Mouse (Mus musculus) cerebellum, adult 18-20 months (tissue): Measurements from ENCODE around the gene Mast1.

Source experiments
- DNase-seq, 2 experiments: peaks; one replicate each; pipeline ENCODE4 v3.0.0; 2021

Gene Mast1

DNA sequence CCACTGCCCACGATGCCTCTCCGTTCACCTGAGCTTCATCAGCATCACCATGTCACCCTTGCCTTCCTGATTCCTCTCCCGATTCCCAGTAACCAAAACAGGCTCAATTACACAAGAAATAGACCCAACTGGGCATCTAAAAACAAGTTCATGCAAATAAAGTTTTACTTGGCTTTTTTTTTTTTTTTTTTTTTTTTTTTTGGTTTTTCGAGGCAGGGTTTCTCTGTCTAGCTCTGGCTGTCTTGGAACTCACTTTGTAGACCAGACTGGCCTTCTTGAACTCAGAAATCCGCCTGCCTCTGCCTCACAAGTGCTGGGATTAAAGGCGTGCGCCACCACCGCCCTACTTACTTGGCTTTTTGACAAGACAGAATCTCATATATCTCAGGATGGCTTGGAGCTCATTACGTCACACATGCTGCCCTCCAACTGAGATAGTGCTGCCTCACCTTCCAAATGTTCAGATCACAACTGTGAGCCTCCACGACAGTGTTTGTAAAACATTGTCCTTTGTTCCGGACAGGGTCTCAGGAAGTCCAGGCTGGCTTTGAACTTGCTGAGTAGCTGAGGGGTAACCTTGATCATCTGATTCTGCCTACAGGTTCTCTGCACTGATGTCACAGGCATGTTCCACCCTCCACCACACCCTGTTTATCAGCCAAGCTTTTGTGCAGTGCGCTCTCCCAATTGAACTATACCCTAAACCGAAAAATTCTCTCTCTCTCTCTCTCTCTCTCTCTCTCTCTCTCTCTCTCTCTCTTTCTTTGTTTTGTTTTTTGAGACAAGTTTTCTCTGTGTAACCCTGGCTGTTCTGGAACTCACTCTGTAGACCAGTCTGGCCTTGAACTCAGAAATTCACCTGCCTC lies 694 bp upstream of the Mast1 start:
- no peak for DNase-seq

DNA sequence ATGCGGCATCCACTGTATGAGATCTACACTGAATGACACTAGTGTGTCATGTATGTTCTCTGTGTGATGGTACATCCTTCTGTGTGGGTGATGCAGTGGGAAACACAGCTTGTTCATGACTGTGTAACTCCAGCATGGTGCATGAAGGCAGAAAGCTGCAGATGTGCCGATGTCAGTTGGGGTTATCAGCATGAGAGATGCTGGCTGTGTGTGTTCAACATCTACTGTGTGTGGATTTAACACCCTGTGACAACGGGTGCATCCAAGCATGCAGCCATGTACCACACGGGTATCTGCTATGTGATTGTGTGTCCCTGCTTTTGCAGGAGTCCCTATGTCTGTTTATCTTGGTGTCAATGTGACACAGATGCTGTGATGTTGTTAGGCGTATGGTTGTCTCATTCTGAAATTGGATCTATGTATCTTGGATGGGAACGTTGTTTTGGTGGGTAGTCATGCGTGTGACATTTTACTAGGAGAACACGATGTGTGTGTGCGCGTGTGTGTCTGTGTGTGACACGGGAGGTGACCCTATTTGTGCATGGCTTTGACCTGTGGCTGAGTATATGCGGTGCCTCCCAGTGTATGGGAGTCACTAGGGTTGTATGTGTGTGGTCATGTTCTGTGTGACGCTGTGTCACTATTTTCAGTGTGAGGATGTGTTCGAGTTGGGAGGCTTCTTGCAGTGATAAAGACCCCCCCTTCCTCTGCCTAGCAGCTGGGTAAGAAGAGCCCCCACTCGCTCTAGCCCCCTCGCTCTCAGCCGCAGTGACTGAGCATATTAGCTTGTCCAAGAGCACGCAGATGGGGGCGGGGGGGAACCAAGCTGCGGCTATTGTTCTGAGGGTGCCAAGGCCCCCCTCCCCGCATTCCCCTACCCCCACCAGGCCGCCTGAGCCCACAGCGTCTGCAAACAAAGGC lies 858 bp downstream of the Mast1 start:
- DNase-seq = peak in 1 of 2 experiments; percentile 51

DNA sequence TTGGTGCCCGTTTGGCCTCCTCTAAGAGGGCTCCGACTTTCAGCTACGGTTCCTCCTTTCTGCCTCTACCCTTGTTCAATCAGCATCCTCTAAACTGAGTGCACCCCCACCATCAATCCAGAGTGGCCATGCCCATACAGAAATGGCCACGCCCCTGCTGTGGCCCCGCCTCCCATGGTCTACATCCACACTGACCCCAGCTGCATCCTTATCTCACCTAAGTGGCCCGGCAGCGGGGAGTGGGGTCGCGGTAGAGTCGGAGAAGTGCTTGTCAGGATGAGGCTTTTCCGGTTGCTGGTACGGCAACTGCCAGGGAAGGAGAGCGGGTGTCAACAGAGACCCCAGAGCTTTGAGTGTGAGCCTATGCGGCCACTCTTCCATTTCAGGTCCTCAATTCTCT lies 1.7 kb downstream of the Mast1 start:
- peak; percentile 60 to 66 for DNase-seq

DNA sequence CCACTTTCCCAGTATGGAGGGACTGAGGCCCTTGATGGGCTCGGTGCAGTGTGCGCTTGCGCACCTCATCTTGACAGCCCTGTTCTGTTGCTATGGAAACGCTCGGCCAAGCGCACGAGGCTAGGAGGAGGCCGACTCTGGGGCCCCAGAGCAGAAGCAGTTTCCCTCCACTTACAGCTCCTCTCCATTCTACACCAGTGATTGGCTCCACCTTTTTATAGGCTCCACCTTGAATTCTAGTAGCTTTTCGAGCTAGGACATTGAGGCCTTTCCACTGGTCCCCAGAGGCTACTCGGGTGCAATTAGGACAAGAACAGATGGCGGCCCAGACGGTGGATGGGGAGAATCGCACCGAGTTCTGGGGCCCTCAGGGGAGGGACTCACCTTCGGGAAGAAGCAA lies 2.3 kb downstream of the Mast1 start:
- peak; percentile 84 to 90 for DNase-seq

DNA sequence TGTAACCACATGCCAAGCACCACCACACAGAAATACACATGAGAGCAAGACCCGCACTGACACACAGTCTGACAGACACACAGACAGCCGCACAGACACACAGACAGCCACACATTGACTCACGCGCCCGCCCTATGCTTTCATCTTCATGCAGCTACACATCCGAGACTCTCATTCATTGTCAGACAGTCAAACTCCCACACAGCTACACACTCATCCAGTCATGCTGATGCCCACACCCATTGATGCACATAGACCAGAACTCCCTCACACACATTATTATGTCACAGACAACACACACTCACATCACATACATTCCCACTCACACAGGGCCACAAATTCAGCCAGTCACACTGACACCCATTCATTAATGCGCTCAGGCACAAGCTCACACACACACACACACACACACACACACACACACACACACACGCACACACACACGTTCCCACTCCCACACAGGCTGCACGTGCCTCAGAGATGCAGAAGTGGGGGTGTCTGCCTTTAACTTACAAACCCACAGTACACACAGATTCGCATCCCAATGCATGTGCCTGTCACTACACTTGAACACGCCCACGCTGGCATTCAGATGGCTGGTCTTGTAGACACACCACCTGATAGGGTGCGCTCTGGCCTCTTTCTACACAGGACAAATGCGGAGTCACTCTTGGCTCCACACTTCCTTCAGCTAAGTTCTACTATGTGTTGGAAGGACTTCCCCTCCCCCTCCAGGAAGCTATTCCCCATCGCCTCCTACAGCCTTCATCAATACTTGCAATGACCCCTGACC lies 3.2 kb downstream of the Mast1 start:
- DNase-seq = no peak

DNA sequence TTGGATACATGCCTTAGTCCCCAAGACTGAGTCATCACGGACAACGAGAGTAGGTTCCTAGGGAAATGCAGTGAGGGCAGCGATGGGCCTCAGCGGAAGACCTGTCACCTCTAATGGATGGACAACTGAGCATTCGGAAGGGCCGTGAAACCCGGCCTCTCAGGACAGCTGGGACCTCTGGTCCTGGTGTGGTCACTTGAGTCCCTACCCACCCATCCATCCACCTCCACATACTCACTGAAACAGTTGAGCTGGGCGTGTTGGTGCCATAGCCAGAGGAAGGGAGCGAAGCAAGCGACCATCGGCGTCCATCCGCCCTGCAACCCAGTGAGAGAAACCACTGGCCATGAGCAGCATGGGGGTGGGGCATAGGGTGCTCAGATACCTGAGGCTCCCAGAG lies 6.6 kb downstream of the Mast1 start:
- no peak for DNase-seq

DNA sequence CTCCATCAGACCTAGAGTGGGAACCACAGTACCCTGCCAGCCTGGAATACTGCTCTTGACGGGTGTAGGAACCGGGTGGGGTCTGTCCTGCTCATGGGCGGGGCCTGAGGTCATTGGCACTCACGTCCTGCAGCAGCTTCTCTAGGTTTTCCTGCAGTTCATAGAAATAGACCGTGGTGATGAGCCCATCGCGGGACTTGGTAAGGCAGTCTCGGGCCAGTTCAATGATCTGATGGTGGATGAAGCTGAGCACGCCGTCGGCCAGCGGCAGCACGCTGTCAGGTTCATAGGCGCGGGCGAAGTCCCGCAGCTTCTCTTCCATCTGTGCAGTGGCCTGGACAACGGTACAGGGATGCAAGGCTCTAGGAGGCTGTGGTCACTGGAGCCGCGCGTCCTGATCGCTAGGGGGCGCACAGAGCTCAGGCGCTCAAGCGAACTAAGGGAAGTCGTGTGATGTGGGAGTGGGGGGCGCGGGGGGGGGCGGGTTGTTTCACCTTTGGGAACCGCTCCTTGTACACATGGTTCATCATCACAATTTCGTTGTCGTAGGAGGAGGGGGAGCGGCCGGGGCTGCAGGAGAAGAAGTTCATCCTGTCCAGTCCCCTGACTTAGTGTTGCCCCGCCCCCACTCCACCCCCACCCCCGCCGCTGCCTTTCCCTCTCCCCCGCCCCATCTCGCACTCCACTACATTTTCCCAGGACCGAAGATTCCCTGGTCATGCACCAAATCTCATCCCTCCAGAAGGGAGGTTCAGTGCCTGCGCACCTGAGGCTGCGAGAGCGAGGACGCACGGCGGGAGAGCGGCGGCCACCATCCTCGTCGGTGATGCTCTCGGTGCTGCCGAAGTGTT lies 8.5 kb downstream of the Mast1 start:
- DNase-seq = peak; percentile 86 to 88

DNA sequence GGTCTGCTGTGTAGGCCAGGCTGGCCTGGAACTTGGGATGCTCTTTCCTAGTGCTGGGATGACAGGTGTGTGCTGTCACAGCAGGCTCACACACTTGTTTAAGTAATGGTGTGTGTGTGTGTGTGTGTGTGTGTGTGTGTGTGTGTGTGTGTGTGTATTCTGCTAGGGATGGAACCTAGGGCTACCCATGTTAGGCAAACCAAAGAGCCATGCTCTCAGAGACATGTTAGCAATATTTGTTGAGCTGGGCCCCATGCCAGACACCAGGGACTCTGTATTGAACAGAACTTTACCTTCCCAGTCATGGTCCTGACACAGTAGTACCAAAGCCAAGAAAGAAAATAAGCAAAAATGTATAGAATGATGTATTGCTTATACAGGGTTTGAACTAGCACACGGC lies 9.6 kb downstream of the Mast1 start:
- no peak for DNase-seq

DNA sequence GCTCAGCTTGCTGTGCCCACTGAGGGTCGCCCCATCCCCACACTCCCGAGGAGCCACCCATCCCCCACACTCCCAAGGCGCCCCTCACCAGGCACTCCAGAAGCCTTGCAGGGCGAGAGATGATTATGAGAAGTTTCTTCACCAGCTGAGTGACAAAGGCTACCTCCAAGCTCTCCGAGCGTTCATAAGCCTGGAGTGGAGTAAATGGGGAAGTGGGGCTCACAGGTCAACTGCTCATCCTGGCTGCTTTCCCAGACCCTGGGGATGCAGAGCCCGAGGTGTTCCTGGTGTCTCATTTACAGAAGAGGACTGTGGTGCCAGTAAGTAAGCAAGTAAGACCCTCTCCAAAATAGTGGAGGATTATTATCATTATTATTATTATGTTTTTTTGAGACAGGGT lies 11.6 kb downstream of the Mast1 start:
- no peak for DNase-seq

DNA sequence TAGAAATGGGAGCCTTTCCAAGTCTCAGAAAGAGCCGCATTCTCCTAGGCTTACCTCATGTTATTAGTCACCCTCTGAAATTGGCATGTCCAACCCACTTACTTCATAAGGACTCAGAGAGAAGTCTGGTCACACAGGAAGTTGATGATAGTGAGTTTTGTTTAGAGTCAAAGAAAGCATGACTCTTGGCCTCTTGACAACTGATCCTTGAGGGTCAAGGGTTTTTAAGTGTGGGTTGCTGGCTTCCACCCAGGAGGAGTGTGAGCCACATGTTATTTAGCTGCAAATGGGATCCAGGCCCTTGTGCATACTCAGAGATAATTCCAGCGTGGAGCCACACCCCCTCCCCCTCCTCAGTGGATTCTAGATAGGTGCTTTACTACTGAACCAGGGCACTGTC lies 15.6 kb downstream of the Mast1 start:
- DNase-seq = no peak

DNA sequence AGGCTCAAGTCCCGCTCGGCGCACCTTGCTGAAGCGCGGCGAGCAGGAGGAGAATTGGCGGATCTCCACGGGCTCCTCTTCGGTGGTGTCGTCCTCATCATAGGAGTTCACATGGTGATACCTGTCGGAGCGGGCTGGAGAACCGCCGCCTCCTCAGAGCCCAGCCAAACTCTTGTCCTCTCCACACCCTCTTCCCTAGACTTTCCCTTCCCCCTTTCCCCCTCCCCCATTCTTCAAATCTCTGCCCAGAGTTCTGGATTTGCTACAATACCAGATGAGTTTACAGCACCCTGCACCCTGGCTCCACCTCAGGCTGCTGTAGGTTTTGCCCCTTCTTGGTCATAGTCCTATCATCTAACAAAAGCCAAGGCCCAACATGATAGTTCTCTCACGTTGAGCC lies 18.5 kb downstream of the Mast1 start:
- no peak for DNase-seq

DNA sequence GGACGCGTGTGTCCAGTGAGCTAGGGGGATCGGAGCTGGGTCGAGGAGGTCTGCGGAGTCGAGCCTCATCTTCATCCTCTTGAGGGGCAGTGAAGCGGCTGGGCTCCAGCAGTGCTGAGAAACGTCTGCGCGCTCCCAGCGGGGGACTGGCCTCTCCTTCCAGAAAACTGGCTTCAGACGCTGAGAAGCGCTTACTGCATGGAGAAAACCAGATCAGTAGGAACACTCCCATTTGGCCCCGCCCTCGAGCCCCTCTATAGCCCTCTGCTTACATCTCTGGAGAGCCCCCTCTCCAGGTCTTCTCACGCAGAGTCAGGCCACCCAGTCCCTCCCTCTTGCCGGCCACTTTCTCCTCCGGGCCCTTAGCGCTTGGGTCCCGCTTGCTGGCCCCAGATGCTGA lies 19.4 kb downstream of the Mast1 start:
- no peak for DNase-seq

DNA sequence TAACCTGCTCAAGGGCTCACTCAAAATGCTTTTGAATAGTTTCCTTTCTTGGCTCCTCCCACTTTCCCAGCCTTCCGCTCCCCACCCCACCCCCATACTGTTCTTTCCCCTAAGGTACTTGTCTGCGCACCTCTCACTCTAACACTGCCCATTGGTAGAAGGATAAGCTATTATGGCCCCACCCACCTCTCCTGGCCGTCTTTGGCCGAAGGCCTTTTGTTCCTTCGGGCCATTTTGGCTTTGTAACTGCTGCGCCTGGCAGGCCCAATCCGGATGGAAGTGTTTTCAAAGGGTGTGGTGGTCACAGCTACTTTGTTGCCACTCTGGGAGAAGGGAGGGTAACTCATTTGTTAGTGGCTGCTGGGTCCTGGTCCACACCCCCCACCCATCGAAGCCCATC lies 21.9 kb downstream of the Mast1 start:
- DNase-seq = no peak

DNA sequence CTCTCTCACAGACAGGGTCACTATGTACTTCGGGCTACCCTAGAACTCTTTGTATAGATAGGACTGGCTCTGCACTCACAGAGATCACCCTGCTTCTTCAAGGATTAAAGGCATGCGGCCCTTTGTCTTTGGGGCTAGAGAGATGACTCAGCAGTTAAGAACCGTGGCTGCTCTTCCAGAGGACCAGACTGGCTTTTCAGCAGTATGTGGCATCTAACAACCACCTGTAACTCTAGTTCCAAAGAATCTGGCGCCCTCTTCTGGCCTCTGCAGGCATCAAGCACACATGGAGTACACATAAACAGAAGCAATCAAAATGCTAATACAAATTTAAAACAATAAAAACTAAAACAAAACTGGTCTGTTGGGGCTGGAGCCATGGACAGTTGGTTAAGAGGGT lies 23.2 kb downstream of the Mast1 start:
- no peak for DNase-seq

DNA sequence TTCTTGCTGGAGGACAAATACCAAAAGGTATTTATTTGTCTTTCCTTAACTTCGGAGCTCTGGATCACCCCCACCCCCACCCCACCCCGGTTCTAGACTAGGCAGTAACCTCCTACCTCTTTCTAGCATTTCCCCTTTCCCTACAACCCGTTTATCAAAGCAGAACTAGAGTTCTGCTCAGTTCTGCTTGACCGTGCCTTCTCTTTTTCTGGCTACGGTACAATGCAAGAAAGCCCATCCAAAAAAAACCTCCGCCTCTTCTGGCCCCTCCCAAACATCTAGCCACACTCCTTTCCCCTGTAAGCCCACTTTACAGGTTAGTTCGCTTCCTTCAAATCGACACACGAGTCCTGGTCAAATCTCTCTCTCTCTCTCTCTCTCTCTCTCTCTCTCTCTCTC lies 23.7 kb downstream of the Mast1 start:
- no peak for DNase-seq

DNA sequence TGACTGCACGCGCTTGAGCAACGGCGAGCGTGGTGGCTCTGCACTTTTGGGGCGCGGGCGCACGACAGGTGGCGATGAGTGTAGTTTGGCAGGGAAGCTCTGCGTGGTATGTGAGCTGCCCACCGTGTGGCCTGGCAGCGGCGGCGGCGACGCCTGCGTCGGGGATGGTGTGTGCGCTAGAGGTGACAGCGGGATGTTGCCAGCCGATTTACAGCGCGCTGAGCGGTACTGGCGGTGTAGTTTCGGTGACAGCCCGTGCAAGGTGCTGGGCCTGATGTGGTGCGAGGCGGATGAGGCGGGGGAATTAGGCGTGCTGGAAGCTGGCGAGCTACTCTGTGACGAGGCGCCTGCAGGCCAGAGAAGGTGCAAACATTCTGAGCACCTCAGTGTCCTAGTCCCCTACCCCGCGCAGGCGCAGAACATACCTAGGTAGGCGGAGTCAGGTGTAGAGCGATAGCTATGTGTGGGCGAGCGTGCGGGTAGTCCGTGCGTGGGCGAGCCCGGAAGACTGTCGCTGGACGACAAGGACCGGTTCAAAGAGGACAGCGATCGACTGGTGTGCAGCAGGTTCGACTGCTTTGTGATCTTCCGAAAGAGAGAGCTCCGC lies 24.2 kb downstream of the Mast1 start:
- peak; percentile 88 to 90 for DNase-seq

DNA sequence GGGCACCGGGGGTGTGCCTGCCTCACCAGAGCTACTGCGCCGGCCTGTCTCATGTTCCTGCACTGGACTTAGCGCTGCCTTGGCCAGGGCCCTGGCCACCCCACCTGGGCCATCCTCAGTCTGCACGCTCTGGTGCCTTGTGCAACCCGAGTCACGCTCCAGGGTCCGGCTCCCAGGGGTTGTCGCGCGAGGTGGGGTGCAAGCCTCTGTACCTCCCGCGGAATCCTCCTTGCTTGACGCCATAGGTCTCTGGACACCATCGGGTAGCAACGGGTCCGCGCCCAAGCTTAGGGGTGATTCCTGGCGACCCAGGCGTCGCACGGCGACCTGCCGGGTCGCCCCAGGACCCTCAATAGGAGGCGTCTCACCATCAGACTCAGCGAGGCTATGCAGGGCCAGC lies 24.8 kb downstream of the Mast1 start:
- DNase-seq = no peak

DNA sequence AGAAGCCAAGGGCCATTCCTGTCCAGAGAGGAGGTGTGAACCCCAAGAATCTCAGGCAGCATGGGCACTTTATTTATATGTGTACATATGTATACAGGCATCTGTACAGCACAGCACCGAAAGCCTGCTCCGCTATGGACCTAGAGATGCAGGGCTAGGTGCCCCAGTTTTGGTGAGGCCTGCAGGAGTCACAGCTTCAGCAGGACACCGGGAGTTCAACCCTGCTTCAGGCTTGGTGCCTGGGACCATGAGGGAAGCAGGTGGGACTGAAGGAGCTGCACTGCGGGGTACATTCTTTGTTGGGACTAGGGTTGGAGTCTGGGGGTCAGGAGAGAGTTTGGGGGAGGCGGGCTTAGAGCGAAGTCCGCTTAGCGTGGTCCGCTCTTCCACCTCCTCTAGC lies 25.3 kb downstream of the Mast1 start:
- no peak for DNase-seq

DNA sequence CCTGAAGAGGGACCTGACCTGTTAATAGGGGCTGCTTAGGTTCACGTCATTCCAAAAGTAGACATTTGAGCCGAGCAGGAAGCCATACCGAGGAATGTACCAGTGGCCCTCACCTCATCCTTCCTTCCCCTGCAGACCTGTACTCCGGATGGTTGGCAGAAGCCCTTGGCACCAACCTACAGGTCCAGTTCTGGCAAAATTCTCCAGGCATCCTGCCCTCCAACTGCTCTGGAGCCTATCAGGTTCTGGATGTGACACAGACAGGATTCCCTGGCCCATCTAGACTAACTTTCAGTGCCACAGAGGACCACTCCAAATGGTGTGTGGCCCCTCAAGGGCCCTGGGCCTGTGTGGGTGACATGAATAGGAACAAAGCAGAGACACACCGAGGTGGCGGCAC lies 26.6 kb downstream of the Mast1 start:
- DNase-seq = peak; percentile 78 to 86

DNA sequence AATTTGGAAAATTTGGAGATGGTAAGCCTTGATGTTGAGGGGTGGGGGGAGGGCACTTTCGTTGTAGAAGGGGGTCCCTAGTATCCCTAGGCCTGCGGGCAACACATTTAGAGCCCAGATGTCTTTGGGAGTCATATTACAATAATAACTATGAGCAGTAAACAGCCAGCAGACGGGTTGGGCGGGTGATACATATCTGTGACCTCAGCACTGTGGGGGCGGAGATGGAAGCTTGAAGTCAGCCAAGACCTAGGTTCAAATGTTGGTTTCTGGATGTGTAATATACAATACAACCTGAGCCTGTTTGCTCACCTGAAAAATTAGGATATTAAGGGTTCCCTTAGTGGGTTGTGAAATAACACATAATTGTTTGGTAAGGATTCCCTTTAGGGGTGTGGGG lies 27.2 kb downstream of the Mast1 start:
- DNase-seq = no peak

DNA sequence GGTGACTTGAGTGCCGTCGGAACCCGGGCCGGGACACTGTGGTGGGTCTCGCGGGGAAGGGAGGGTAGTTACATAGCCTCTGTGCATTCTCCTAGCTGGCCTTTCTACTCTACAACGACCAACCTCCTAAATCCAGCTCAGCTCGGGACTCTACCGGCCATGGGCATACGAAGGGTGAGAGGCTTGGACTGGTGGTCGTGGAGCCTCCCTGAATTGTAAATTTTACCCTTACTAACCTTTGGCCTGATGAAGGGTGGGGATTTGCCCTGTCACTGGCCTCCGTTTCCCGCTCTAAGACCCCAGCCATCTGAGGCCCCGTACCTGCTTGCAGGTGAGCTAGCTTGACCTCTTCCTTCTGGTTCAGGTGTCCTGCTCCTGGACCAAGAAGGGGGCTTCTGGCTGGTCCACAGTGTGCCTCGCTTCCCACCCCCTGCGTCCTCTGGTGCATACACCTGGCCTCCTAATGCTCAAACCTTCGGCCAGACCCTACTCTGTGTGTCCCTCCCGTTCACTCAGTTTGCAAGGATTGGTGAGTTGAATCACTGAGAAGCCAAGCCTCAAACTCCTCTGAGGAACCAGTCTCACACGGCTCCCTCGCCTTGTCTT lies 27.9 kb downstream of the Mast1 start:
- DNase-seq = no peak
